Mouse (Mus musculus): ENCODE data around the gene Aipl1.

DNA sequence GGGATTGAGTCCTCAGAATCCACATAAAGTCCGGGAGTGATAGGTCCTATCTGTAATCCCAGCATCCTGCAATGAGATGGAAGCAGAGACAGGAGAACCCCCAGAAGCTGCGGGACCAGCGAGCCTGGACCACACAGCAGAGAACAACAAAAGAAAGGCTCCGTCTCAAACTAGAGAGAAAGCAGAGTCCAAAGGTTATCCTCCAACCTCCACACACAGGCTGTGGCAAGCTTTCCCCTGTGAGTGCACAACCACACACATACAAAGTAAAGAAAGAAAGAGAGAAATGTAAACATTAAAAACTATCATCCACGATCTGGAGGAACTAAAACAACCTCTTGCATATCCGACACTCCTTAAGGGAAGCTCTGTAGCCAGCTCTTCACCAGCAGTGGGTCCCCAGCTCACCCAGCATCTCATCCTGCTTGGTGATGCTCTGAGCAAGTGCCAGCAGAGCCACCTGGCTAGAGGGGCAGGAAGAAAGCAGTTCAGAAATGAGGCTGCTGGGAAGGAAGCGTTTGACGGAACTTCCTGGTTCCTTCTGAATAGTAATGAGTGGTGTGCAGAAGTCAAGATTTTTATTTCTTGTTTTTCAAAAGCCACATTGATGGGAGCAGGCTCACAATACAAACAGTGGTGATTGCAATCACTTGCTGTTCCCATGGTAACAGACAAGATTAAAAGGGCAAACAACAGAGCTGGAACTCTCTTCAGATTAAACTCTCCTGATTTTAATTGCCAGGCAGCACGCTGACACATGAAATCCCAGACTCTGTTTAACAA is 26.2 kb downstream of the Aipl1 start:
- TF ChIP-seq CHD1 (IDR thresholded peaks at IDR 0.05; ENCODE audit: low read depth, low read length) (no peak), MXI1 (IDR thresholded peaks at IDR 0.05; ENCODE audit: low read depth, low read length) (no peak)
